Mouse (Mus musculus) heart, embryonic 12.5 days (tissue): ENCODE measurements around the gene Cdyl. TPM values are rescaled to one million over a fixed set of nuclear protein-coding genes. Genes with fewer than 3 reads are reported as not detected.

Experiments
- ATAC-seq: fragments of 200-750 bp; cut with Nextera tagmentation; 2 replicates; pipeline ENCODE4 v1.8.0; 2017; ENCODE audit warnings: moderate TSS enrichment, moderate library complexity; ENCODE audit not compliant: insufficient number of reproducible peaks, low FRiP score
- H3K27ac ChIP-seq: fragments of 300-500 bp; sonication (generic); 2 replicates; pipeline ENCODE4 v1.5.1; 2016; ENCODE audit warnings: mild to moderate bottlenecking, moderate library complexity; ENCODE audit not compliant: poor library complexity, severe bottlenecking
- H3K27me3 ChIP-seq: fragments of 300-500 bp; sonication (generic); replicated peaks from 2 replicates; pipeline ENCODE4 v1.6.1; 2016; ENCODE audit warnings: mild to moderate bottlenecking, moderate library complexity
- H3K36me3 ChIP-seq: fragments of 300-500 bp; sonication (generic); 2 replicates; pipeline ENCODE4 v1.6.1; 2016; ENCODE audit warnings: mild to moderate bottlenecking, moderate library complexity
- H3K4me1 ChIP-seq: fragments of 300-500 bp; sonication (generic); replicated peaks from 2 replicates; pipeline ENCODE4 v1.6.1; 2016; ENCODE audit warnings: mild to moderate bottlenecking
- H3K4me2 ChIP-seq: fragments of 300-500 bp; sonication (generic); 2 replicates; pipeline ENCODE4 v1.6.1; 2016; ENCODE audit warnings: mild to moderate bottlenecking, moderate library complexity
- H3K4me3 ChIP-seq: fragments of 300-500 bp; sonication (generic); 2 replicates; pipeline ENCODE4 v1.5.1; 2016; ENCODE audit warnings: mild to moderate bottlenecking
- H3K9ac ChIP-seq: fragments of 300-500 bp; sonication (generic); 2 replicates; pipeline ENCODE4 v1.6.1; 2016; ENCODE audit warnings: mild to moderate bottlenecking, moderate library complexity
- H3K9me3 ChIP-seq: fragments of 300-500 bp; sonication (generic); replicated peaks from 2 replicates; pipeline ENCODE4 v1.6.1; 2016; ENCODE audit warnings: mild to moderate bottlenecking, moderate library complexity
- WGBS: fragments of 180-500 bp; shearing (Covaris S2); methylation state at CpG from one replicate; pipeline ENCODE4 v1.1.7; 2016; 5-methylcytosine and 5-hydroxymethylcytosine counted together
- polyA plus RNA-seq: library from polyadenylated mRNA; unstranded; fragments of >200 nt; fragmentation: Nextera tagmentation; extraction: Ambion mirVana; gene quantifications from 2 replicates; pipeline ENCODE4 v1.2.1, GENCODE M21; 2016

The Cdyl gene
- polyA plus RNA-seq, 1 experiment from 2014 or later, result 19.6 TPM

- no peak overlapping the region for H3K4me3 ChIP-seq
- no peak overlapping the region for H3K4me2 ChIP-seq
- H3K27ac ChIP-seq, result no peak overlapping the region
- ATAC-seq, result no peak
- H3K9ac ChIP-seq, result no peak overlapping the region
- no peaks in the 10 kb centered on the region for H3K9me3 ChIP-seq
- WGBS, result 57% methylated on average over 1 of the region's 1 CpGs
- no peaks in the 10 kb centered on the region for H3K4me1 ChIP-seq
- no peaks in the 10 kb centered on the region for H3K27me3 ChIP-seq
- H3K36me3 ChIP-seq, result peaks cover 10% of the 10 kb centered on the region
Measured at GRCm38 (mm10) chr13:35878282-35878681, 218.6 kb downstream of the Cdyl start.

GRCm38 (mm10) chr13:35879068-35879467 lies 219.4 kb downstream of the Cdyl start:
- H3K4me3 ChIP-seq, result no peak overlapping the region
- no peaks in the 10 kb centered on the region for H3K4me1 ChIP-seq
- H3K9ac ChIP-seq, result no peak overlapping the region
- WGBS, result 59% methylated on average over 5 of the region's 5 CpGs
- no peaks in the 10 kb centered on the region for H3K27me3 ChIP-seq
- peaks cover 7% of the 10 kb centered on the region for H3K36me3 ChIP-seq
- no peaks in the 10 kb centered on the region for H3K9me3 ChIP-seq
- no peak overlapping the region for H3K4me2 ChIP-seq
- no peak for ATAC-seq
- H3K27ac ChIP-seq, result no peak overlapping the region

GRCm38 (mm10) chr13:35879519-35879918 lies 219.9 kb downstream of the Cdyl start:
- H3K4me1 ChIP-seq, result no peaks in the 10 kb centered on the region
- peaks cover 3% of the 10 kb centered on the region; the same call in 1 of the 2 replicates for H3K36me3 ChIP-seq
- no peak overlapping the region for H3K27ac ChIP-seq
- no peak overlapping the region for H3K4me3 ChIP-seq
- H3K9me3 ChIP-seq, result no peaks in the 10 kb centered on the region
- no peak overlapping the region for H3K4me2 ChIP-seq
- H3K27me3 ChIP-seq, result no peaks in the 10 kb centered on the region
- H3K9ac ChIP-seq, result no peak overlapping the region
- no peak for ATAC-seq
- 70% methylated on average over 5 of the region's 5 CpGs for WGBS

GRCm38 (mm10) chr13:35880555-35881046 lies 221.0 kb downstream of the Cdyl start:
- no peaks in the 10 kb centered on the region for H3K4me1 ChIP-seq
- no peaks in the 10 kb centered on the region for H3K27me3 ChIP-seq
- no peaks in the 10 kb centered on the region for H3K9me3 ChIP-seq
- H3K4me3 ChIP-seq, result no peak overlapping the region
- 75% methylated on average over 6 of the region's 6 CpGs for WGBS
- H3K9ac ChIP-seq, result no peak overlapping the region
- no peaks in the 10 kb centered on the region for H3K36me3 ChIP-seq
- no peak overlapping the region for H3K4me2 ChIP-seq
- no peak for ATAC-seq
- no peak overlapping the region for H3K27ac ChIP-seq

GRCm38 (mm10) chr13:35886121-35886725 lies 226.6 kb downstream of the Cdyl start:
- WGBS, result 34% methylated on average over 15 of the region's 15 CpGs
- H3K27me3 ChIP-seq, result no peaks in the 10 kb centered on the region
- H3K36me3 ChIP-seq, result no peaks in the 10 kb centered on the region
- peaks cover 4% of the 10 kb centered on the region; the same call in 1 of the 2 replicates for H3K4me1 ChIP-seq
- H3K4me2 ChIP-seq, result peak overlapping the region; percentile 31; the same call in 1 of the 2 replicates
- 0 out of 2 replicates have a peak, but pooled peaks cover 3% of the 10 kb centered on the region for H3K9me3 ChIP-seq
- no peak for ATAC-seq
- H3K27ac ChIP-seq, result no peak overlapping the region
- no peak overlapping the region; the same call in 1 of the 2 replicates for H3K9ac ChIP-seq
- no peak overlapping the region for H3K4me3 ChIP-seq

GRCm38 (mm10) chr13:35892866-35893265 lies 233.2 kb downstream of the Cdyl start:
- Histone ChIP-seq H3K9ac (no peak overlapping the region), H3K27me3 (no peaks in the 10 kb centered on the region), H3K9me3 (0 out of 2 replicates have a peak, but pooled peaks cover 6% of the 10 kb centered on the region), H3K4me2 (no peak overlapping the region), H3K4me3 (no peak overlapping the region), H3K36me3 (peaks cover 12% of the 10 kb centered on the region), H3K4me1 (no peaks in the 10 kb centered on the region), H3K27ac (no peak overlapping the region)
- WGBS, result 67% methylated on average over 3 of the region's 3 CpGs
- ATAC-seq, result no peak

GRCm38 (mm10) chr13:35905378-35905777 lies 245.7 kb downstream of the Cdyl start:
- no peak overlapping the region for H3K27ac ChIP-seq
- H3K4me3 ChIP-seq, result peak overlapping the region; percentile 76
- H3K9me3 ChIP-seq, result no peaks in the 10 kb centered on the region
- 0 out of 2 replicates have a peak, but pooled peaks cover 3% of the 10 kb centered on the region for H3K4me1 ChIP-seq
- peak overlapping the region; percentile 86 for H3K4me2 ChIP-seq
- no peaks in the 10 kb centered on the region for H3K36me3 ChIP-seq
- no peak for ATAC-seq
- H3K27me3 ChIP-seq, result no peaks in the 10 kb centered on the region
- peak overlapping the region; percentile 77 for H3K9ac ChIP-seq
- 1% methylated on average over 13 of the region's 13 CpGs for WGBS

- peak within 1 kb of the TSS; percentile 76 for H3K4me3 ChIP-seq
- H3K9ac ChIP-seq, result peak within 1 kb of the TSS; percentile 77
- peak within 1 kb of the TSS; percentile 86 for H3K4me2 ChIP-seq
- H3K9me3 ChIP-seq, result no peaks in the 10 kb centered on the region
- H3K4me1 ChIP-seq, result 0 out of 2 replicates have a peak, but pooled peaks cover 3% of the 10 kb centered on the region
- peak; percentile 99 for ATAC-seq
- H3K27ac ChIP-seq, result no peak within 1 kb of the TSS
- H3K36me3 ChIP-seq, result no peaks in the 10 kb centered on the region
- H3K27me3 ChIP-seq, result no peaks in the 10 kb centered on the region
- under 1% methylated on average over 32 of the region's 35 CpGs for WGBS
Measured at GRCm38 (mm10) chr13:35905879-35906481, 246.3 kb downstream of the Cdyl start, which contains the start of gene Rpp40. Gene Rpp40, minus strand, starts transcription at chr13:35906359.

- Histone ChIP-seq H3K9ac (no peak overlapping the region), H3K27ac (no peak overlapping the region), H3K4me1 (no peaks in the 10 kb centered on the region), H3K9me3 (peaks cover 7% of the 10 kb centered on the region; the same call in 1 of the 2 replicates), H3K4me2 (no peak overlapping the region), H3K27me3 (no peaks in the 10 kb centered on the region), H3K4me3 (no peak overlapping the region), H3K36me3 (no peaks in the 10 kb centered on the region)
- no peak for ATAC-seq
- 82% methylated on average over 1 of the region's 1 CpGs for WGBS
Measured at GRCm38 (mm10) chr13:35911476-35911875, 251.8 kb downstream of the Cdyl start.
